In the genomic region with DNA sequence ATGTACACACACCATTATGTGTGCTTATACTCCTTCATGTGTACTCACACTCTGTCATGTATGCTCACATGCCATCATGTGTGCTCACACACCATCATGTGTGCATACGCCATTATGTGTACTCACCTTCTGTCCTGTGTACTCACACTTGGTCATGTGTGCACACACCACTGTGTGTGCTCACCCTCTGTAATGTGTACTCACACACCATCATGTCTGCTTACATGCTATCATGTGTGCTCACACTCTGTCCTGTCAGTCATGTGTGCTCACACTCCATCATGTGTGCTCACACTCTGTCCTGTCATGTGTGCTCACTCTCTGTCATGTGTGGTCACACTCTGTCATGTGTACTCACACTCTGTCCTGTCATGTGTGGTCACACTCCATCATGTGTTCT, we compare ENCODE assay signal across 28 mouse cellular contexts. TPM values are rescaled to one million over a fixed set of nuclear protein-coding genes. Genes with fewer than 3 reads are reported as not detected.
DNase-seq lines count a peak whose midpoint lies in the region; ATAC-seq and TF ChIP-seq lines count a peak whose summit lies in the region.
"Had no signal": no experiment of that assay in that cellular context is flagged by ENCODE, and none has a peak within 500 bp of the region (broad histone marks: within the 10 kb centered on the region; RNA-seq: fewer than 3 reads in every experiment).

No protein-coding gene starts in this region.

- no peak overlapping the region for H3K4me3 ChIP-seq in forebrain, postnatal 0 days (ENCODE audit: low read depth, low read length)
- no peak overlapping the region for H3K4me3 ChIP-seq in forebrain, embryonic 16.5 days (replicated peaks; ENCODE audit: low read length)
- H3K4me3 ChIP-seq in kidney, embryonic 15.5 days (replicated peaks), result no peak overlapping the region
- H3K4me3 ChIP-seq in midbrain, embryonic 12.5 days, result no peak overlapping the region
- no peak overlapping the region for H3K4me3 ChIP-seq in midbrain, embryonic 10.5 days
- H3K4me3 ChIP-seq: embryonic facial prominence, embryonic 13.5 days; heart, adult 2 months; heart, embryonic 12.5 days; left cerebral cortex, adult 2 months; limb, embryonic 12.5 days; liver, embryonic 15.5 days had no signal

- ATAC-seq in forebrain, postnatal 0 days, result peak; percentile 16; the same call in 1 of the 2 replicates
- no peak for ATAC-seq in forebrain, embryonic 16.5 days
- ATAC-seq in kidney, embryonic 15.5 days (replicated peaks; ENCODE audit: low FRiP score), result peak; percentile 12; the same call in 1 of the 2 replicates
- peak; percentile 27; the same call in 1 of the 2 replicates for ATAC-seq in midbrain, embryonic 12.5 days (ENCODE audit: low FRiP score, low read depth)
- ATAC-seq in monocyte, adult 5-6 weeks (replicated peaks; ENCODE audit: insufficient number of reproducible peaks, low FRiP score, low TSS enrichment, poor library complexity, severe bottlenecking), result 0 out of 2 replicates have a peak, but pooled peaks have one; percentile 30
- ATAC-seq: midbrain, embryonic 16.5 days; Patski had no signal

- H3K27me3 ChIP-seq in forebrain, postnatal 0 days (ENCODE audit: insufficient read depth, low read length), result no peaks in the 10 kb centered on the region
- H3K27me3 ChIP-seq in forebrain, embryonic 16.5 days (replicated peaks; ENCODE audit: control insufficient read depth, insufficient read depth, low read length), result no peaks in the 10 kb centered on the region
- no peaks in the 10 kb centered on the region for H3K27me3 ChIP-seq in kidney, embryonic 15.5 days
- 0 out of 2 replicates have a peak, but pooled peaks cover 7% of the 10 kb centered on the region for H3K27me3 ChIP-seq in midbrain, embryonic 12.5 days
- no peaks in the 10 kb centered on the region; the same call in 1 of the 2 replicates for H3K27me3 ChIP-seq in midbrain, embryonic 10.5 days (ENCODE audit: low read depth, poor library complexity, severe bottlenecking)
- H3K27me3 ChIP-seq: embryonic facial prominence, embryonic 13.5 days; heart, embryonic 12.5 days; Patski had no signal

- no peak for TF ChIP-seq CTCF in forebrain, postnatal 0 days (IDR thresholded peaks at IDR 0.05; ENCODE audit: low read depth)

- 96% methylated on average over 1 of the region's 1 CpGs for WGBS in forebrain, postnatal 0 days
- WGBS in forebrain, embryonic 16.5 days, result 97% methylated on average over 1 of the region's 1 CpGs
- 100% methylated on average over 1 of the region's 1 CpGs for WGBS in kidney, embryonic 15.5 days
- 93% methylated on average over 1 of the region's 1 CpGs for WGBS in midbrain, embryonic 12.5 days
- WGBS in midbrain, embryonic 10.5 days, result 92% methylated on average over 1 of the region's 1 CpGs

- no peaks in the 10 kb centered on the region for H3K9me3 ChIP-seq in forebrain, postnatal 0 days (ENCODE audit: low read length)
- no peaks in the 10 kb centered on the region for H3K9me3 ChIP-seq in forebrain, embryonic 16.5 days (ENCODE audit: control insufficient read depth, low read length)
- no peaks in the 10 kb centered on the region for H3K9me3 ChIP-seq in kidney, embryonic 15.5 days (replicated peaks)
- no peaks in the 10 kb centered on the region for H3K9me3 ChIP-seq in midbrain, embryonic 12.5 days
- no peaks in the 10 kb centered on the region for H3K9me3 ChIP-seq in midbrain, embryonic 10.5 days (replicated peaks)
- H3K9me3 ChIP-seq: embryonic facial prominence, embryonic 13.5 days; heart, embryonic 12.5 days; limb, embryonic 12.5 days; liver, embryonic 15.5 days had no signal

- no peak for DNase-seq in forebrain, postnatal 0 days
- no peak for DNase-seq in kidney, adult 18-20 months
- DNase-seq in midbrain, embryonic 10.5 days (ENCODE audit: low spot score), result no peak
- DNase-seq in T-cell, adult 2 months (ENCODE audit: low spot score), result no peak
- DNase-seq: adrenal gland, postnatal 14 days; cerebellum, adult 11 months; cerebellum, adult 9-10 months; cerebellum, postnatal 36 days; lung, embryonic 14.5 days; lung, postnatal 14 days; right cerebral cortex, postnatal 4 days had no signal

- no peak overlapping the region for H3K4me2 ChIP-seq in forebrain, postnatal 0 days (ENCODE audit: low read depth)
- no peak overlapping the region for H3K4me2 ChIP-seq in forebrain, embryonic 16.5 days (ENCODE audit: low read length)
- no peak overlapping the region for H3K4me2 ChIP-seq in kidney, embryonic 15.5 days
- H3K4me2 ChIP-seq in midbrain, embryonic 12.5 days (replicated peaks), result no peak overlapping the region
- H3K4me2 ChIP-seq: embryonic facial prominence, embryonic 13.5 days; heart, embryonic 12.5 days; hindbrain, embryonic 14.5 days; limb, embryonic 12.5 days; liver, embryonic 15.5 days; lung, embryonic 14.5 days had no signal

- no peak overlapping the region for H3K27ac ChIP-seq in forebrain, postnatal 0 days (ENCODE audit: low read depth, low read length)
- H3K27ac ChIP-seq in forebrain, embryonic 16.5 days (ENCODE audit: low read length), result no peak overlapping the region
- H3K27ac ChIP-seq in kidney, embryonic 15.5 days, result no peak overlapping the region
- H3K27ac ChIP-seq in midbrain, embryonic 12.5 days (replicated peaks), result no peak overlapping the region
- H3K27ac ChIP-seq in midbrain, embryonic 10.5 days (replicated peaks), result no peak overlapping the region
- H3K27ac ChIP-seq: embryonic facial prominence, embryonic 13.5 days; heart, adult 2 months; hindbrain, embryonic 14.5 days; left cerebral cortex, adult 2 months; limb, embryonic 12.5 days; liver, embryonic 15.5 days had no signal

- no peaks in the 10 kb centered on the region for H3K36me3 ChIP-seq in forebrain, postnatal 0 days (ENCODE audit: insufficient read depth)
- H3K36me3 ChIP-seq in forebrain, embryonic 16.5 days (ENCODE audit: control insufficient read depth, insufficient read depth), result no peaks in the 10 kb centered on the region
- H3K36me3 ChIP-seq in kidney, embryonic 15.5 days, result no peaks in the 10 kb centered on the region
- no peaks in the 10 kb centered on the region for H3K36me3 ChIP-seq in midbrain, embryonic 12.5 days
- H3K36me3 ChIP-seq in midbrain, embryonic 10.5 days, result no peaks in the 10 kb centered on the region
- H3K36me3 ChIP-seq: embryonic facial prominence, embryonic 13.5 days; heart, embryonic 12.5 days; limb, embryonic 12.5 days; liver, embryonic 15.5 days had no signal

- H3K4me1 ChIP-seq in forebrain, postnatal 0 days (ENCODE audit: insufficient read depth), result no peaks in the 10 kb centered on the region
- H3K4me1 ChIP-seq in forebrain, embryonic 16.5 days (replicated peaks; ENCODE audit: control insufficient read depth, insufficient read depth, low read length), result no peaks in the 10 kb centered on the region
- H3K4me1 ChIP-seq in kidney, embryonic 15.5 days, result peaks cover 5% of the 10 kb centered on the region; the same call in 1 of the 2 replicates
- no peaks in the 10 kb centered on the region for H3K4me1 ChIP-seq in midbrain, embryonic 12.5 days
- H3K4me1 ChIP-seq in midbrain, embryonic 10.5 days, result peaks cover 11% of the 10 kb centered on the region
- H3K4me1 ChIP-seq: embryonic facial prominence, embryonic 13.5 days; heart, embryonic 12.5 days had no signal

- no peak overlapping the region for H3K9ac ChIP-seq in forebrain, postnatal 0 days
- no peak overlapping the region for H3K9ac ChIP-seq in forebrain, embryonic 16.5 days (replicated peaks; ENCODE audit: low read depth, low read length)
- H3K9ac ChIP-seq in kidney, embryonic 15.5 days, result no peak overlapping the region
- H3K9ac ChIP-seq in midbrain, embryonic 12.5 days (replicated peaks), result no peak overlapping the region
- H3K9ac ChIP-seq: embryonic facial prominence, embryonic 13.5 days; heart, embryonic 12.5 days; hindbrain, embryonic 14.5 days; limb, embryonic 12.5 days; liver, embryonic 15.5 days; lung, embryonic 14.5 days had no signal

RNA-seq across cellular contexts. Expression of a gene that starts 52.3 kb away (rescaled TPM):
- total RNA-seq in forebrain, postnatal 0 days (2014; rRNA removed), result 2.4 and 3.1 TPM in 2 replicates
- 7.2 and 11.3 TPM in 2 replicates for polyA plus RNA-seq in forebrain, postnatal 0 days (2015; fragmentation: Nextera tagmentation; extraction: Ambion mirVana)
- polyA plus RNA-seq in forebrain, embryonic 16.5 days (2015; fragmentation: Nextera tagmentation; extraction: Ambion mirVana), result 1.8 and 1.9 TPM in 2 replicates
- 22.8 and 25.3 TPM in 2 replicates for polyA plus RNA-seq in kidney, embryonic 15.5 days (2015; fragmentation: Nextera tagmentation; extraction: Ambion mirVana)
- 0.77 and 0.85 TPM in 2 replicates for polyA plus RNA-seq in midbrain, embryonic 12.5 days (2016; fragmentation: Nextera tagmentation; extraction: Ambion mirVana)
- polyA plus RNA-seq in midbrain, embryonic 10.5 days (2016; fragmentation: Nextera tagmentation; extraction: Ambion mirVana), result 0.99 and 1.4 TPM in 2 replicates
- 0.29 TPM in 1 of 3 replicates, not detected in the others for total RNA-seq in monocyte, adult 5-6 weeks (2017)
- total RNA-seq: gastrocnemius, postnatal 25 days; hematopoietic stem cell, adult 5-6 weeks; MEL had no signal
- polyA plus RNA-seq: liver, adult 2 months; Patski had no signal
